ENCODE assay signal across 8 mouse cellular contexts in the genomic region with DNA sequence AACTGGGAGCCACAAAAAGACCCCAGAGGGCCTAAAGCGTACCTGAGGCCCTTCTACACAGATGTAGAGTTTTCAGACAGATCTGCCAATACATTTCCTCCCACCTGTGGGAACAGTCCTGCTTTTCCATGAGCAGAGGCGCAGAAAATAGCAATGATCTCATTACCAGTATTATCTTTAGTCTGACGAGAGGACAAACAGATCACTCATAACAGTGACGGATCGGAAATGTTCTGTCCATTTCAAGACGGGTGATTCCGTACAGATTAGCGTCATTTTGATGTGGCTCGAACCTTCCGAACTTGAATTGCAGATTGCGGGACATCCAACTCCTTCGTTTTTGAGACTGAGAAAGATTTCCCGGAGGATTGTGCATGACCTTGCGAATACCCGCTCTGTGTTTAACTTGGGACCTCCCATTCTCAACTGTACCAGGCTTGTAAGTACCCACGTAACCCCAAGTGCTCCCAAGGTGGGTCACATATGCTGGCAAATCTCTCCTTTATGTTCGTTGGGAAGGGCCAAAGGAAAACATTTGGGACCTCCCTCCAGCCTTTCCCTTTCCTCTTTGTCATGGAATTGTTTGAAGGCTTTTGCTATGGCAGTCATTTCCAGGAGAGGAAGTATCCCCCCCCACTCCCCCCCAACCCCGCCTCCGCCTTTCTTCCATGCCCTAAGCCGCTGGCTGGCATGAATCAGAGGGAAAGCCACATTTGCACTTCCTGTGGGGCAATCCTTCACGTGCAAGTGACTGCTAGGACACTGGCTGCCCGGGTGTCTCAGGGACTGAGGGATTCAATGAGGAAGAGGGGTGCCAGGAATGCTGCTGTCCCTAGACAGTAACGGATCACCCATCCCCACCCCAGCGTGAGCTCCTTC. TPM values are rescaled to one million over a fixed set of nuclear protein-coding genes. Genes with fewer than 3 reads are reported as not detected.
DNase-seq lines count a peak whose midpoint lies in the region; ATAC-seq lines count a peak whose summit lies in the region.

No protein-coding gene starts in this region.

- intact Hi-C loops in gastrocnemius, postnatal 14 days (cut with DNase I; ENCODE audit: low total_unique reads): loop anchor here (5.0 kb wide), 1 partner anchor 125 kb away; no protein-coding TSS in a partner anchor

- no peaks in the 10 kb centered on the region for H3K36me3 ChIP-seq in forebrain, embryonic 13.5 days (ENCODE audit: poor library complexity, severe bottlenecking)
- H3K36me3 ChIP-seq in intestine, embryonic 16.5 days (ENCODE audit: control insufficient read depth, insufficient read depth, low read length): no peaks in the 10 kb centered on the region

- peak; percentile 52 for ATAC-seq in forebrain, embryonic 13.5 days
- peak; percentile 29 for ATAC-seq in intestine, embryonic 16.5 days
- ATAC-seq in megakaryocyte, adult 5-6 weeks (ENCODE audit: poor library complexity, severe bottlenecking): peak; percentile 67

- WGBS in forebrain, embryonic 13.5 days: 48% methylated on average over 24 of the region's 24 CpGs
- 55% methylated on average over 24 of the region's 24 CpGs for WGBS in intestine, embryonic 16.5 days

- H3K9ac ChIP-seq in forebrain, embryonic 13.5 days: peak overlapping the region; percentile 45
- H3K9ac ChIP-seq in intestine, embryonic 16.5 days (ENCODE audit: low read depth, low read length): peak overlapping the region; percentile 17; the same call in 1 of the 2 replicates

- H3K4me2 ChIP-seq in forebrain, embryonic 13.5 days: peak overlapping the region; percentile 61
- H3K4me2 ChIP-seq in intestine, embryonic 16.5 days (ENCODE audit: low read depth, low read length): peak overlapping the region; percentile 30

- peaks cover 29% of the 10 kb centered on the region for H3K4me1 ChIP-seq in forebrain, embryonic 13.5 days
- H3K4me1 ChIP-seq in intestine, embryonic 16.5 days (ENCODE audit: control insufficient read depth, insufficient read depth, low read length): peaks cover 21% of the 10 kb centered on the region

- peak overlapping the region; percentile 54 for H3K27ac ChIP-seq in forebrain, embryonic 13.5 days
- H3K27ac ChIP-seq in intestine, embryonic 16.5 days (ENCODE audit: low read length): peak overlapping the region; percentile 43

- H3K4me3 ChIP-seq in forebrain, embryonic 13.5 days: peak overlapping the region; percentile 19
- 0 out of 2 replicates have a peak overlapping the region, but pooled peaks have one; percentile 10 for H3K4me3 ChIP-seq in intestine, embryonic 16.5 days (ENCODE audit: low read length)

- H3K9me3 ChIP-seq in forebrain, embryonic 13.5 days (replicated peaks): peaks cover 13% of the 10 kb centered on the region; the same call in 1 of the 2 replicates
- H3K9me3 ChIP-seq in intestine, embryonic 16.5 days (ENCODE audit: control insufficient read depth, low read length): no peaks in the 10 kb centered on the region

- peak; percentile 24 for DNase-seq in gastrocnemius, postnatal 14 days
- no peak for DNase-seq in gastrocnemius, postnatal 10 days
- no peak for DNase-seq in spleen, postnatal 14 days (ENCODE audit: low spot score in 2 of 2)
- no peak for DNase-seq in ovary, postnatal 10 days (ENCODE audit: low spot score)
- DNase-seq in spleen, postnatal 4 days (ENCODE audit: low spot score in 2 of 2): no peak

- no peaks in the 10 kb centered on the region for H3K27me3 ChIP-seq in forebrain, embryonic 13.5 days
- no peaks in the 10 kb centered on the region for H3K27me3 ChIP-seq in intestine, embryonic 16.5 days (replicated peaks; ENCODE audit: control insufficient read depth, insufficient read depth, low read length)

RNA-seq across cellular contexts. Expression of gene Gsg1, which starts 2.1 kb away (rescaled TPM):
- under 1 TPM in 1 of 2 experiments, not detected in 1; 0.29 TPM for total RNA-seq in gastrocnemius, postnatal 14 days (2021)
- total RNA-seq in gastrocnemius, postnatal 10 days (2021): under 1 TPM in 1 of 2 experiments, not detected in 1; 0.38 TPM
- polyA plus RNA-seq in forebrain, embryonic 13.5 days (2015; fragmentation: Nextera tagmentation; extraction: Ambion mirVana): 0.41 and 0.48 TPM in 2 replicates
- polyA plus RNA-seq in intestine, embryonic 16.5 days (2015; fragmentation: Nextera tagmentation; extraction: Ambion mirVana): 0.33 and 0.47 TPM in 2 replicates
- total RNA-seq in megakaryocyte, adult 5-6 weeks (2015): not detected in 2 replicates
- 0.44 TPM in 1 of 2 replicates, not detected in the other for total RNA-seq in megakaryocyte, adult 5-6 weeks (2017)

RNA-seq across cellular contexts. Expression of gene Hebp1, which starts 54.3 kb away (rescaled TPM):
- total RNA-seq in gastrocnemius, postnatal 14 days (2021): 10 to 100 TPM in 1 of 2 experiments, 1 to 10 TPM in 1; 9.7 to 10.3 TPM
- 10 to 100 TPM; 11.5 to 16.8 TPM for total RNA-seq in gastrocnemius, postnatal 10 days (2021)
- polyA plus RNA-seq in forebrain, embryonic 13.5 days (2015; fragmentation: Nextera tagmentation; extraction: Ambion mirVana): 2.0 and 4.0 TPM in 2 replicates
- 74.0 and 83.9 TPM in 2 replicates for polyA plus RNA-seq in intestine, embryonic 16.5 days (2015; fragmentation: Nextera tagmentation; extraction: Ambion mirVana)
- 2.5 and 8.5 TPM in 2 replicates for total RNA-seq in megakaryocyte, adult 5-6 weeks (2015)
- 10.8 and 15.8 TPM in 2 replicates for total RNA-seq in megakaryocyte, adult 5-6 weeks (2017)

RNA-seq across cellular contexts. Expression of gene Fam234b, which starts 54.3 kb away (rescaled TPM):
- 1 to 10 TPM; 2.5 to 3.1 TPM for total RNA-seq in gastrocnemius, postnatal 14 days (2021)
- 1 to 10 TPM; 3.0 to 6.9 TPM for total RNA-seq in gastrocnemius, postnatal 10 days (2021)
- polyA plus RNA-seq in forebrain, embryonic 13.5 days (2015; fragmentation: Nextera tagmentation; extraction: Ambion mirVana): 53.4 and 62.2 TPM in 2 replicates
- 36.9 and 37.6 TPM in 2 replicates for polyA plus RNA-seq in intestine, embryonic 16.5 days (2015; fragmentation: Nextera tagmentation; extraction: Ambion mirVana)
- total RNA-seq in megakaryocyte, adult 5-6 weeks (2015): 2.1 and 3.0 TPM in 2 replicates
- total RNA-seq in megakaryocyte, adult 5-6 weeks (2017): 2.8 and 4.9 TPM in 2 replicates

RNA-seq across cellular contexts. Expression of gene Pbp2, which starts 58.1 kb away (rescaled TPM):
- total RNA-seq in gastrocnemius, postnatal 14 days (2021): not detected
- total RNA-seq in gastrocnemius, postnatal 10 days (2021): not detected
- polyA plus RNA-seq in forebrain, embryonic 13.5 days (2015; fragmentation: Nextera tagmentation; extraction: Ambion mirVana): not detected in 2 replicates
- polyA plus RNA-seq in intestine, embryonic 16.5 days (2015; fragmentation: Nextera tagmentation; extraction: Ambion mirVana): 0.10 and 0.11 TPM in 2 replicates
- not detected in 2 replicates for total RNA-seq in megakaryocyte, adult 5-6 weeks (2015)
- total RNA-seq in megakaryocyte, adult 5-6 weeks (2017): not detected in 2 replicates
